Mouse (Mus musculus): ENCODE data around the gene Grap.

The Grap gene

DNA sequence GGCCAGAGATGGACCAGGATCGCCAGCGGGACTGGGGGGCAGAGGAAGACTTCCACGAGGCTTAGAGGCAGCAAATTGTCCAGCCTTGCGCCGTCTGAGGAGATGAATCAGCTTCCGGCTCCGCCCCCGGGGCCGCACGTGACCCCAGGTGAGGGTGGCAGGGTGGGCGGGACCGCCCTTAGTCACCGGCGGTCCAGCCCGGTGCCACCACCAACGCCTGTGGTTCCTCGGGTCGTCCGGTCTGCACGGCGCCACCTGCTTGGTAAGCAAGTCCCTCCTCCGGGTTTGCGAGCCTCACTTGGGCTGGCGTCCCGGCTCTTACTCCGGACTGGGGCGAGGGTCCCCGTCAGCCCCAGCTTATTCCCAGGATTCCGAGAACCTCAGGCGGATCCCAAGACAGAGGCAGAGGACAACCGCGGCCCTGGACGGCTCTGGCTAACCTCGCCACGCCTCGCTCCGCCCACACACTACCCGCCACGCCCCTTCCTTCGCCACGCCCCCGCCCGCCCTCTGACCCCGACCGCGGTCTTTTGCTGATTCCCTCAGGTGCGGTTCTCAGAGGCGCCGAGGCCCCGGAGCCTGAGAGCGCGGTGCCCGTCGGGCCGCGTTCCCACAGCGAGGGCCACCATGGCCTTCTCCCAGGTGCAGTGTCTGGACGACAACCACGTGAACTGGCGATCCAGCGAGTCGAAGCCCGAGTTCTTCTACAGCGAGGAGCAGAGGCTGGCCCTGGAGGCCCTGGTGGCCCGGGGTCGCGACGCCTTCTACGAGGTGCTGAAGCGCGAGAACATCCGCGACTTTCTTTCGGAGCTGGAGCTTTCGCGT is 31.1 kb downstream of the Grap start, which contains the start of gene Fam83g:
TSS of gene Fam83g (plus strand) at position 185 of the 825 bp plus-strand sequence.
- DNase-seq (ENCODE audit: low spot score): peak; percentile 76

DNA sequence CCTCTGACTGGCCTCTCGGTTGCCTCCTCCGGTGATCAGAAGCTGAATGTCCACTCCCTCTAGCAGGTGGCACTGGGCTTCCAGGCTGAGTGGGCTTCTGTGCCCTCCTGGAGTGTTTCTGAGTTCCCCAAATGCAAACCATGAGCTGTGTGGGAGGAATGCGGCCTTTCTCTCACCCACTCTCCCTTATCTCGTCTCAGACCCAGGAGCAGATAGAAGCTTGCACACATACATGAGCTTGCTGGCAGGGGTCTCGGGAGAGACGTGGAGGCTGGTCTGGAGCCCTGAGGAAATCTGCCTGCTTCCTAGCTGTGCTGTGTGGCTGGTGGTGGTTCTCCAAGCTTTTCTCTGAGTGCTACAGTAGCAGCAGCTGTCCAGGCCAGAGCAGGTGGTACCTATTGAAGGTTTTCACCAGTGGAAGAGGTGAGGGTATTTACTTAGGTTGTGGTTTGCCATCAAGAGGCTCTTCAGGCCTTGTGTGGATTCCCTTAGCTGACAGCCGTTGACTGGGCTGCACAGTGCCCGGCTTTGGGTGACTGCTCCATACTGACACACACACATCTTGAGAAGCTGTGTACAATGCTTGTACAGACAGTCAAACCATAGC is 32.2 kb downstream of the Grap start:
- no peak for DNase-seq (ENCODE audit: low spot score)

- DNase-seq (ENCODE audit: low spot score): no peak
Measured at GRCm38 (mm10) chr11:61686141-61686540, 33.1 kb downstream of the Grap start.

- no peak for DNase-seq (ENCODE audit: low spot score)
Measured at GRCm38 (mm10) chr11:61686906-61687453, 33.9 kb downstream of the Grap start.

DNA sequence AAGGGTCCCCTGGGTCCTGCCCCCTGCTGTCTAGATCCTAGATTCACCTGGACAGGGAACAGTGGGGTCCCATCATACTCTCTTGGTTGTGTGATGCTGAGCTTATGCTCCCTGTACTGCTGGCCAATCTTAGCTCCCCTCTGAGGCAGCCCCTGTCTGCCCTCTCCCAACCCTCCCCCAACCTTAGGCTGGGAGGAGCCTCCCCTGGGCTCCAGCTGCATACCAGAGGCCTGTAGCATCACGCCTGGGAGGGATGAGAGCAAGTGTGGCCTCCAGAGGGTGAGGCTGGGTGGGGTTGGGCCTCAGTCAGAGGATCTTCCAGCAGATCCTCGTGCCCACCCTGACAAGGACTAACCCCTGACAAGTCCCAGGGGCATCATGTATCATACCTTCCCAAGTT is 34.5 kb downstream of the Grap start:
- no peak for DNase-seq (ENCODE audit: low spot score)

DNA sequence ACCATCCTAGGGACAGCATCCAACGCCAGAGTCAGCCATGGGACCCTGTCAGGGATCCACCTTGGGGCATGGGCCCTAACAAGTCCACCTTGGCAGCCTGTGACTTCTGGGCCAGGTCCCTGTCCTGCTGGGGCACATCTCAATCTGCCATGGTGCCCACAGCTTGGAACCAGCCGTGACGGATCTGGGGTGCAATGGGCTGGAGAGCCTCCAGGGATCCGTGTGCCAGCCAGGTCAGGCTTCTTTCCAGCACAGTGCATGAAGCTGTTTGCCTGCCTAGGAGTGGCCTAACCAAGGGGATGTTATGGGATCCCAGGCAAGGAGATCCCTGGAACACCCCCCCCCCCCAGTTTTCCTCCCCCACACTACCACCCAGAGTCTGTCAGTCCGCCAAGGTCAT is 39.9 kb downstream of the Grap start:
- no peak for DNase-seq (ENCODE audit: low spot score)

DNA sequence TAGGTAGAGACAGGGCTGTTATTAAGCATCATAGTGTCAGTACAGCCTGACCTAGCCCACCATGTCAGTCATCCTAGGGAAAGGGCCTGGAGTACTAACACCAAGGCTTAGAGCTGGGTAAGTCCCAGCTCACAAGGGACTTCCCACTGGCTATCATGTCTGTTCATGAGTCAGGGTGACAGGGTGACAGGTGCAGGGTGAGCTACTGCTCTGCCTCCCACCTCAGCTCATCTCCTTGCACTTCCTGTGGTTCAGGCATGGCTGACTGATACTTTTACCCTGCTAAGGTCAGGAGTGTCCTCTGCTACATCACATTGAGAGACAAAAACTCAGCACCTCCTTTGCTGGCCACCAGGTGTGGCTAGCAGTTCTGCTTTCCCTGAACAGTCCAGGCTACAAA is 45.8 kb downstream of the Grap start:
- DNase-seq (ENCODE audit: low spot score): no peak

- DNase-seq (ENCODE audit: low spot score): no peak
Measured at GRCm38 (mm10) chr11:61699460-61699859, 46.4 kb downstream of the Grap start.

GRCm38 (mm10) chr11:61699933-61700332 is 46.9 kb downstream of the Grap start:
- no peak for DNase-seq (ENCODE audit: low spot score)

GRCm38 (mm10) chr11:61701696-61702095 is 48.6 kb downstream of the Grap start:
- DNase-seq (ENCODE audit: low spot score): no peak

DNA sequence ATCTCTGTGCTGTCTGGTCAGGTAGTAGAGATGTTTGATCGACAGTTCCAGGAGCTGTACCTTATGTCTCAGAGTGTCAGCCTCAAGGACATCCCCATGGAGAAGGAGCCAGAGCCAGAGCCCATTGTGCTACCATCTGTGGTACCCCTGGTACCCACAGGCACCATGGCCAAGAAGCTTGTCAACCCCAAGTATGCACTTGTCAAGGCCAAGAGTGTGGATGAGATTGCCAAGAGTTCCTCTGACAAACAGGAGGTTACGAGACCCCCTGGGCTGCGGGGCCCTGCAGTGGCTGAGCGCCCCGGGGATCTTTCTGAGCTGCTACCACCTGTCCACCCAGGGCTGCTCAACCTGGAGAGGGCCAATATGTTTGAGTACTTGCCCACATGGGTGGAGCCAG is 49.4 kb downstream of the Grap start:
- no peak for DNase-seq (ENCODE audit: low spot score)

DNA sequence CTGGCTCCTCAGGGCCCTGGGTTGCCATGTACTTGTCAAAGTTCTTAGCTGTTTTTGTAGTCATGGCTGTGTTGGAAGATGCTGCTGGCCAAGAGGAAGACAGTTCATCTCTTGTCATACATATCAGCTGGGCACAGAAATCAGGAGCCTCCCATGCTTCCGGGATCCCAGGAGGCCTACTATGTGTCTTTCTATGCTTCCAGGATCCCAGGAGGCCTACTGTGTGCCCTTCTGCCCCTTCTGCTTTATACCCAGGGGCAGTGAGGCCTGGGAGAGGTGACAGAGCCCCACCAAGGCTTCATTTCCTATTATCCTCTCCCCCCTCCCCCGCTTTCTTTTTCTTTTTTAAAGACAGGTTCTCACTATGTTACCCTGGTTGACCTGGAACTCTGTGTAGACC is 52.5 kb downstream of the Grap start:
- no peak for DNase-seq (ENCODE audit: low spot score)

DNA sequence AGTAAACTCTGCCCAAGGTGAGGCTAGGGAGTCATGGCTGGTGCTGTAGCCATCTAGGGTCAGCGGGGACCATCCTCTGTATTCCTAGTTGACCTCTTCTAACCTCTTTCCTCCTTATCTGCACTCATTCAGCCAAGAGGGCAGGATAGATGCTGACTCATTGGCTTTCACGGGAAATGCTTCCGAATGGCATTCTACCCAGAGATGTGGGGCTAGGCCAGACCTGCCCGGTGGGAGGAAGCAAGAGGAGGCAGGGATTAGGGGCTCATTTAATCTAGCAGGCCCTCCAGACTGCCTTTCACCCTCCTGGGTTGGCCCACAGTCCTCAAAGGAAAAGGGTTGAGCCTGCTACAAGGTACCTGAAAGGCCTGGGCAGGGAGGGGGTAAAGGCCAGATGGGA is 53.2 kb downstream of the Grap start:
- DNase-seq (ENCODE audit: low spot score): no peak

GRCm38 (mm10) chr11:61708928-61709327 is 55.9 kb downstream of the Grap start:
- no peak for DNase-seq (ENCODE audit: low spot score)

DNA sequence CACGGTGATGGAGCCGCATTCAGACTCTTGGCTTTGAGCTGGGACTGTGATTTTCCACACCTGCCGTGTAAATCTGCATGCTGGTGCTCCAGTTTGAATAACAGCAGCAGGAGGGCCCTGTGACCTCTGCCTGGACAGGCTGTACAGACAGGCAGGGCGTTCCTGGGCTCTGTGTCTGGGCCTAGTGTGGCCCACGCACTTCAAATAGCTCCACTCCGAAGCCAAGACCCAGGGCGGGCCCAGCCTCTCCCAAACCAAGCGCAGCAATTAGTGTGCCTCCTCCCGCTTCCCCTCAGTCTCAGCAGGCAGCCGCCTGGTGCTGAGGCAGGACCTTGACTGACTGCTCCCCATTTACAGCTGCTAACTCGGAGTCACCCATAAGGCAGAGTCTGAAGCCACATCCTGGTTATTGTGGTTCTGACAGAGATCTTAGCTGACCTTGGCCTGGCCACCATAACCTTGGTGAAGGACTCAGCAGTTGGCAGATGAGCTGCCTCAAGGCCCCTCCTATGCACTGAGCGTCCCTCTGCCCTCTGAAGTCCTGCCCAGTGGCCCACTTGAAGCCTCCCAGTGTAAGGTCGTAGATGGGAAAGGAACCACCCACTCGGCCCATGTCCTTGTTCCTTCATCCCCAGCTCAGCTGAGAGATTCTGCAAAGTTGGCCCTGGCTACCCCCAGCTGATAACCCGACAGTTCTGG is 60.2 kb downstream of the Grap start:
- DNase-seq (ENCODE audit: low spot score): peak; percentile 26

- DNase-seq (ENCODE audit: low spot score): peak; percentile 63
Measured at GRCm38 (mm10) chr11:61714346-61715117, 61.5 kb downstream of the Grap start.

GRCm38 (mm10) chr11:61715130-61715529 is 62.1 kb downstream of the Grap start:
- DNase-seq (ENCODE audit: low spot score): no peak

DNA sequence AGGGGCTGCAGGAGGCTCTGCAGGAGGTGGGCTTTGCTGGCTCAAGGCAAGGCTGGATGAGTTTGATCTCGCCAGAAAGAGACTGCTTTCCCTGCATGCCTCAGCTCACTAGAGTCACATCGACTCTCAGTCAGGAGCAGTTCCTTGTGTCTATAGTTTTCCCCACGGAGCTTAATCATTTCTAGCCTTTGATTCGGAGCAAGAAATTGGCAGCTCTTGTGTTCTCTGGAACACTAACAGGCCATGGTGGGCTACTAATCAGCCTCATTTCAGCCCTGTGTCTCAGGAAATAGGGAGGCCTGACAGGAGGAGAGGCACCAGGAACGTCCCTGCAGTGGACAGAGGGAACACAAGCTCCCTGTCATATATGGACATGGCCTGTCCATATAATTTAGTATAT is 64.9 kb downstream of the Grap start:
- DNase-seq (ENCODE audit: low spot score): no peak

GRCm38 (mm10) chr11:61719387-61719786 is 66.3 kb downstream of the Grap start:
- no peak for DNase-seq (ENCODE audit: low spot score)

GRCm38 (mm10) chr11:61719826-61720225 is 66.8 kb downstream of the Grap start:
- no peak for DNase-seq (ENCODE audit: low spot score)

GRCm38 (mm10) chr11:61720636-61721035 is 67.6 kb downstream of the Grap start, which contains the start of gene Slc5a10:
Gene Slc5a10, minus strand, starts transcription at chr11:61720826.
- no peak for DNase-seq (ENCODE audit: low spot score)

DNA sequence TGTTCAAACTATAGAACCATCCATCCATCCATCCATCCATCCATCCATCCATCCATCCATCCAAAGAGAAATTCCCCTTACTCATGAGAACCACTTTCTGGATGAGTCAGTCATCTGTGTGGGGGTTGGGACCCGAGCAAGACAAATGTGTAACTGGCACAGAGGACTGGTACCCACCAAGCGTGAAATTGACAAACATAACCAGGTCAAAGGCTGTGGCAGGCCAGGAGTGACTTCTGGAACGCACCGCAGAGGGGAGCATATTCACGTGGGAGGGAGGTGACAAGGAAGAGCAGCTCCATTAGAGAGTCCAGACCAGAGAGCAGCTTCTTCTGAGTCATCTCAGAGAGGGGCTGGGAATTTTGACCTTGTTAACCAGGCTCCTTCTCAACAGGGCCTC is 69.0 kb downstream of the Grap start:
- DNase-seq (ENCODE audit: low spot score): no peak
